Mouse (Mus musculus) heart, postnatal 0 days (tissue): ENCODE results near the gene Gm21970.

Experiments
- CTCF ChIP-seq: IDR thresholded peaks from 2 replicates; pipeline ENCODE4 v1.5.1; 2016; ENCODE audit warnings: antibody characterized with exemption, control low read depth, low read depth
- EP300 ChIP-seq: IDR thresholded peaks from 2 replicates; pipeline ENCODE4 v1.6.1; 2016; ENCODE audit warnings: antibody characterized with exemption, low read depth

DNA sequence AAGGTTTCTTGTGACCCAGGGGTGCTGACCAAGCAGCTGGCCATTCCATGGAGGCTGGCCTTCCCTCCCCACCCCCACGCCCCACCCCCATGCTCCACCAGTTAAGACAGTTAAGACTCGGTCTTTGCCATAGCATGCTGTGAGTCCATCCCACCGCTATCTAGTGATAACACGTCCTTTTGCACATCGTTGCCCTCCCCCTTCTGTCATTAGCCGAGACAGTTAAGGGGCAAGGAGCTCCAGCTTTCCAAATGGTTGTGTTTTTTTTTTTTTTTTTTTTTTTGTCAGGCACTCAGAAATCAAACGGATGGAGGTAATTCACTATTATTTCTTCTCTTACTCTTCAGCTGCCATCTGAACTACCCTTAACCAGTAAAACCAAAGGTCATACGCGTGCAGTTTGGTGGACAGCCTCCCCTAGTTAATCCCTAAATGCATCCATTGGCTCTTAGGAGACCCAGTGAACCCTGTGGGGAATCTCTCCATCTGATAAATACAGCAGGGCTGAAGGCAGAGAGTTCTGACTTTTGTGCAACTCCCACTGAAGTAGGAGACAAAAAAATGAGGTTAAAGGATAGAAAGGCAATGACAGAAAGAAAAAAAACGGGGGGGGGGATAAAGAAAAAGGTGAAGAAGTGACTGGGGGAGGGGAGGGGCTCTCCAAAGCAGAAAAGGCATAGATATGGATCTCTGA lies 5.5 kb downstream of the Gm21970 start:
- no peak for TF ChIP-seq CTCF
- no peak for TF ChIP-seq EP300
